Mouse (Mus musculus) embryonic facial prominence, embryonic 11.5 days (tissue): ENCODE measurements around the gene Agr3. TPM values are rescaled to one million over a fixed set of nuclear protein-coding genes. Genes with fewer than 3 reads are reported as not detected.

Source experiments
- ATAC-seq: fragments of 200-750 bp; cut with Nextera tagmentation; replicated peaks from 2 replicates; pipeline ENCODE4 v1.8.0; 2017; ENCODE audit warnings: low read depth; ENCODE audit not compliant: insufficient number of reproducible peaks, low FRiP score, low TSS enrichment
- DNase-seq: peaks from one replicate; pipeline ENCODE4 v3.0.0-alpha.2; 2015; ENCODE audit warnings: low spot score
- H3K27ac ChIP-seq: fragments of 300-500 bp; sonication (generic); replicated peaks from 2 replicates; pipeline ENCODE4 v1.5.1; 2014; ENCODE audit warnings: mild to moderate bottlenecking, low read depth, low read length, control low read depth
- H3K27me3 ChIP-seq: fragments of 300-500 bp; sonication (generic); 2 replicates; pipeline ENCODE4 v1.6.1; 2014; ENCODE audit warnings: mild to moderate bottlenecking, low read length, moderate library complexity, mixed read lengths; ENCODE audit not compliant: control insufficient read depth, insufficient read depth
- H3K36me3 ChIP-seq: fragments of 300-500 bp; sonication (generic); replicated peaks from 2 replicates; pipeline ENCODE4 v1.6.1; 2014; ENCODE audit warnings: low read depth, mild to moderate bottlenecking, low read length, moderate library complexity, mixed read lengths; ENCODE audit not compliant: control insufficient read depth, insufficient read depth
- H3K4me1 ChIP-seq: fragments of 300-500 bp; sonication (generic); 2 replicates; pipeline ENCODE4 v1.6.1; 2014; ENCODE audit warnings: low read length, mixed read lengths; ENCODE audit not compliant: control insufficient read depth, insufficient read depth
- H3K4me2 ChIP-seq: fragments of 300-500 bp; sonication (generic); 2 replicates; pipeline ENCODE4 v1.6.1; 2014; ENCODE audit warnings: low read depth, mild to moderate bottlenecking, control low read depth, low read length, moderate library complexity
- H3K4me3 ChIP-seq: fragments of 300-500 bp; sonication (generic); 2 replicates; pipeline ENCODE4 v1.5.1; 2014; ENCODE audit warnings: low read depth, low read length, control low read depth
- H3K9ac ChIP-seq: fragments of 300-500 bp; sonication (generic); replicated peaks from 2 replicates; pipeline ENCODE4 v1.6.1; 2014; ENCODE audit warnings: mild to moderate bottlenecking, control low read depth, low read length
- H3K9me3 ChIP-seq: fragments of 300-500 bp; sonication (generic); replicated peaks from 2 replicates; pipeline ENCODE4 v1.6.1; 2016; ENCODE audit warnings: mild to moderate bottlenecking, low read length, inconsistent platforms, mixed read lengths; ENCODE audit not compliant: control insufficient read depth
- WGBS: fragments of 180-500 bp; shearing (Covaris S2); extraction: QIAGEN DNeasy Blood & Tissue Kit; methylation state at CpG from one replicate; pipeline ENCODE4 v1.1.7; 2014; 5-methylcytosine and 5-hydroxymethylcytosine counted together
- polyA plus RNA-seq: library from polyadenylated mRNA; unstranded; fragments of >200 nt; fragmentation: Nextera tagmentation; extraction: Ambion mirVana; gene quantifications from 2 replicates; pipeline ENCODE4 v1.2.1, GENCODE M21; 2014

The Agr3 gene
- polyA plus RNA-seq, 1 experiment from 2014 or later, result 1.2 TPM

DNA sequence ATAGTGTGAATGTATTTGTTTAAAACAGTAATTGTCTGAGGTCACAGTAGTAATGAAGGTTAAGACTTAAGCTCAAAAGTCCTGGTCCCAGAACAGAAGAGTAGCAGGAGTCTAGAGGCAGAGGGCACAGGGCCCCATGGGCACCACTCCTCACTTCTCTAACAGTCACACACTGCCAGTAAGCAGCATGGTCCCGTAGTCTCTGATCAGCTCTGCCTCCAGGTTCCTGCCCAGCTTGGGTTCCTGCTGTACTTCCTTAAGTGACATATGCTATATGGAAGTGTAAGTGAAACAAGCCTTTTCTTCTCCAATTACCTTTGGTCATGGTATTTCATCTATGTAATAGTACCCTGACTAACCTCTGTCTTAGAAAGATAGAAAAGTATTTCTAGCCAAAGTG lies 14.8 kb upstream of the Agr3 start:
- WGBS, result 73% methylated on average over 1 of the region's 1 CpGs
- Histone ChIP-seq H3K36me3 (no peaks in the 10 kb centered on the region), H3K9me3 (no peaks in the 10 kb centered on the region), H3K4me3 (no peak overlapping the region), H3K27ac (no peak overlapping the region), H3K4me2 (no peak overlapping the region), H3K4me1 (no peaks in the 10 kb centered on the region), H3K9ac (no peak overlapping the region), H3K27me3 (no peaks in the 10 kb centered on the region)
- no peak for ATAC-seq
- no peak for DNase-seq

DNA sequence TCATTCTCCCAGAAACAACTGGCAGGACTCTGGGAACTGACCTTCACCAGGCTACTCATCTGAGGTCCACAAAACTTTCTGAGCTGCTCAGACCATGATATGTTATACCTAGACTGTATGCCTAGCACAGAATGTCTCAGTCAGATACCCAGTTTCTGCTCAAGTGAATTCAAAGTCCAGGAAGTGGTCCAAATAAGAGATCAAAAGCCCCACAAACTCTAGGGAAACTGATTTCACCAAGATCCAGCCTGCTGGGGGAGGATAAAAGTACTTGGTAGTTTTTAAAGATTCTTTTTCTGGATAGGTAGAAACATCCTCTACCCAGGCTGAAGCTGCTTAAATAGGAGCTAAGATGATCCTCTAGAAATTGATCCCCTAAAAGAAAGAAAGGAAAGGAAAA lies 9.6 kb upstream of the Agr3 start:
- Histone ChIP-seq H3K27me3 (no peaks in the 10 kb centered on the region), H3K36me3 (no peaks in the 10 kb centered on the region), H3K27ac (no peak overlapping the region), H3K9ac (no peak overlapping the region), H3K9me3 (no peaks in the 10 kb centered on the region), H3K4me2 (no peak overlapping the region), H3K4me1 (no peaks in the 10 kb centered on the region), H3K4me3 (no peak overlapping the region)
- no peak for DNase-seq
- no peak for ATAC-seq

DNA sequence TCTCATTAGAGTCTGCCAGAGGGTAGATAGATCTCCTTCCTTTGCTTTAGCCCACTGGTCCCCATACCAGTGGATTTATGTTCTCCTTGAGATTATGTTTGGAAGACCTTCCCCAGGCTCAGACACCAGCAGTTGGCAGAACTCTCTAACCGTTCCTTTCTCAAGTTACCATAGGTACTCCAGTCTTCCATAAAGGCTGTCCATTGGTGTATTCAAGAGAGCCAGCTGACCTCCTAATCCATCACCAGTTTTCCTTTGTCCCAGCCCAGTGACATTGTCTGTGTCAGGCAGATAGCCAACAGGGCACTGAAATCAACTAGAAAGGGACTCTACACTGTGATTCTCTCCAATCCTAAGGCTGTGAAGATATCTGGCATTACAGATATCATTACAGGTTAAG lies 9.0 kb upstream of the Agr3 start:
- Histone ChIP-seq H3K27ac (no peak overlapping the region), H3K9me3 (no peaks in the 10 kb centered on the region), H3K36me3 (no peaks in the 10 kb centered on the region), H3K9ac (no peak overlapping the region), H3K4me3 (no peak overlapping the region), H3K27me3 (no peaks in the 10 kb centered on the region), H3K4me1 (no peaks in the 10 kb centered on the region), H3K4me2 (no peak overlapping the region)
- ATAC-seq, result no peak
- no peak for DNase-seq
- WGBS, result 39% methylated on average over 1 of the region's 1 CpGs

DNA sequence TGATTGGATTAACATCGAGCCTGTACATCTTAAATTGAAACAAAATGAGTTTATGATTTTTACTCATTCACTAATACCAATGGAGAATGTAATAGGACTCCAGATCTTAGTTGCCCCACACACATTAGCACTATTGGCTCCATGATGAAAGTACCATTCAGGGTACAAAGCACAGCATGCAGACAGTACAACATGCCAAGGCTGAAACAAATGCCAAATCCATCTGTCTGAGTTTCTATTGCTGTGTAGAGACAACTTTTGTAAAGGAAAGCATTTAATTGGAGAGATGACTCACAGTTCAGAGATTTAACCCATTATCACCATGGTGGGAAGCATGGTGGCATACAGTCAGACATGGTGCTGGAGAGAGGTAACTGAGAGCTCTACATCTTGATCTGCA lies 7.4 kb upstream of the Agr3 start:
- WGBS, result 90% methylated on average over 1 of the region's 1 CpGs

DNA sequence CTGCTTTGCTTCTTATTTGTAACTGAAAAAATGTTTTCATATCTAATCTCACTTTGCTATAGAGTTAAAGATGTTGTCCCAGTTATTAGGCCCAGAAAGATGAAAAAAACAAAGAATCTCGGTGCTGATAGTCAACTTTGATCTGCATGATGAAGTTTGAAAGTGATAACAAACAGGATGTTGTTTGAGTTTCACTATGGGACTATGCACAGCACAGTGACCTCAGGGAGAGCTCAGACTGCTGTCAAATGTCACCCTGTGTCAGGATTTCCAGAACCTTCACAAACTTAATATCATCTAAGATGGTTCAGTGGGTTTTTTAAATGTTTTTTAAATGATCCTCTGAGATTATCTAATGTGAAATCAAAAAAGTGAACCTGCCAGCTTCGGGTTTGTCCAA lies 2.4 kb downstream of the Agr3 start:
- Histone ChIP-seq H3K4me2 (no peak overlapping the region), H3K36me3 (no peaks in the 10 kb centered on the region), H3K27ac (no peak overlapping the region), H3K9ac (no peak overlapping the region), H3K27me3 (no peaks in the 10 kb centered on the region), H3K9me3 (no peaks in the 10 kb centered on the region), H3K4me1 (no peaks in the 10 kb centered on the region), H3K4me3 (no peak overlapping the region)
- 63% methylated on average over 2 of the region's 2 CpGs for WGBS
- DNase-seq (no peak), ATAC-seq (no peak)

More for the DNA sequence above, 7.4 kb upstream of the Agr3 start:
- Histone ChIP-seq H3K4me1 (no peaks in the 10 kb centered on the region), H3K4me3 (no peak overlapping the region), H3K27me3 (no peaks in the 10 kb centered on the region), H3K9ac (no peak overlapping the region), H3K4me2 (no peak overlapping the region), H3K9me3 (no peaks in the 10 kb centered on the region), H3K27ac (no peak overlapping the region), H3K36me3 (no peaks in the 10 kb centered on the region)
- DNase-seq (no peak), ATAC-seq (no peak)

DNA sequence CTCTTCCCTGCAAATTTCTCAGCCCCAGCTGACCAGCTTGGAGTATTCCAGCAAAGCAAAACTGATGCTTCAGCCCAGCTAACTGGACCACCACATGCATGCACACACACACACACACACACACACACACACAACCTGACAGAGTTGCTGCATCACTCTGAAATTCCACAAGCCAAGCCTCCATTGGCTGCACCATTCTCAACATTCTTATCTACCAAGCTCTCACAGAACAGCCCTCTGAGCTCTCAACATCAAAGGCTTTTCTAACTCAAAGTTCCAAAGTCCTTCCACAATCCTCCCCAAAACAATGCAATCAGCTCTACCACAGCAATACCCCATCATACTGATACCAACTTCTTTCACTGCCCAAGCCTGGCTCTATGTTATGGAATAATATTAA lies 7.4 kb downstream of the Agr3 start:
- ATAC-seq (no peak), DNase-seq (no peak)
- H3K9me3 ChIP-seq, result no peaks in the 10 kb centered on the region
- no peaks in the 10 kb centered on the region for H3K27me3 ChIP-seq
- H3K36me3 ChIP-seq, result no peaks in the 10 kb centered on the region
- no peak overlapping the region for H3K27ac ChIP-seq
- H3K4me2 ChIP-seq, result no peak overlapping the region
- no peak overlapping the region for H3K9ac ChIP-seq
- no peaks in the 10 kb centered on the region for H3K4me1 ChIP-seq
- H3K4me3 ChIP-seq, result no peak overlapping the region

DNA sequence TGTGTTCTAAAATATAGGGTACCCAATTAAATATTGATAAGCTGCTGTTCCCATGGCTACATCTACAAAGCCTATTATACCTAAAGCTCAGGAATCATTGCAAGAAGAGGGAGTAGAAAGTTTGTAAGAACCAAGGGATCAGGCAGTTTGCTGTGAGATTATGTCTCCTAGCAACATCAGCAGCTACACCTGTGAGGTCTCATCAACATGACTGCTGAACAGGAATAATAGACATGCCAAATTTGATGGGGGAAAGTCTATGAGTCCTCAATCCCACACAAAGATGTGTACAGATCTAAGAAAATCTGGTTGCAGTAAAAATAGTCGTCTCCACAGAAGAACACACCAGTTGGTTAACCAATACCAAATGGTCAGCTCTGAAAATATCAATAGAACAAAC lies 26.3 kb downstream of the Agr3 start:
- Histone ChIP-seq H3K27me3 (no peaks in the 10 kb centered on the region), H3K36me3 (no peaks in the 10 kb centered on the region), H3K4me2 (no peak overlapping the region), H3K9me3 (no peaks in the 10 kb centered on the region), H3K4me3 (no peak overlapping the region), H3K4me1 (no peaks in the 10 kb centered on the region), H3K9ac (no peak overlapping the region), H3K27ac (no peak overlapping the region)
- 78% methylated on average over 1 of the region's 1 CpGs for WGBS
- ATAC-seq (no peak), DNase-seq (no peak)

DNA sequence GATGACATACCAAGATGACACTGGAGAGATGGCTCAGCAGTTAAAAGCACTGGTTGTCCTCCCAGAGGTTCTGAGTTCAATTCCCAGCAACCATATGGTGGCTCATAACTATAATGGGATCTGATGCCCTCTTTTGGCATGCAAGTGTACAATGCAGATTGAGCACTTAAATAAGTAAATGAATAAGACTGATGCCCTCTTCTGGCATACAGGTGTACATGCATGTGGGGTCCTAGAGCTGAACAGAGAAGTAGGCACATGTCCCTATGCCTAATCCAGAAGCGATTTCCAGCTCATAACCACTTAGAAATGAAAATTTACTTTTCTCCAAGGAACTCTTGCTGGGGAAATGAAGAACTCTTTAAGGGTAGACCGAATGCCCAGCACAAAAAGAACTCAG lies 31.8 kb downstream of the Agr3 start:
- H3K9ac ChIP-seq, result no peak overlapping the region
- H3K27me3 ChIP-seq, result no peaks in the 10 kb centered on the region
- H3K27ac ChIP-seq, result no peak overlapping the region
- no peaks in the 10 kb centered on the region for H3K36me3 ChIP-seq
- no peaks in the 10 kb centered on the region for H3K4me1 ChIP-seq
- DNase-seq (peak; percentile 5), ATAC-seq (no peak)
- no peaks in the 10 kb centered on the region for H3K9me3 ChIP-seq
- WGBS, result 90% methylated on average over 2 of the region's 2 CpGs
- H3K4me2 ChIP-seq, result no peak overlapping the region
- H3K4me3 ChIP-seq, result no peak overlapping the region
